Mouse (Mus musculus) liver, adult 2 months (tissue): ENCODE measurements around the gene Raet1d. TPM values are rescaled to one million over a fixed set of nuclear protein-coding genes. Genes with fewer than 3 reads are reported as not detected.
"Not testable (repeated sequence)": the region's sequence is repeated elsewhere in the genome, so short reads cannot be mapped to it uniquely, and the experiment has no call there.

Experiments used
- DNase-seq: peaks from one replicate; pipeline ENCODE4 v3.0.0-alpha.2; 2011; ENCODE audit warnings: low read depth, low spot score; ENCODE audit errors: extremely low read depth
- H3K27ac ChIP-seq: fragments of 200-500 bp; replicated peaks from 2 replicates; pipeline ENCODE4 v1.5.1; 2012; ENCODE audit warnings: low read depth, mild to moderate bottlenecking, control low read depth, inconsistent platforms, low read length; ENCODE audit not compliant: insufficient read depth
- H3K27me3 ChIP-seq: fragments of 200-500 bp; 2 replicates; pipeline ENCODE4 v1.6.1; 2012; ENCODE audit warnings: mild to moderate bottlenecking, moderate library complexity, low read length, inconsistent platforms; ENCODE audit not compliant: control insufficient read depth, insufficient read depth
- H3K36me3 ChIP-seq: fragments of 200-500 bp; 2 replicates; pipeline ENCODE4 v1.6.1; 2012; ENCODE audit warnings: low read length, inconsistent platforms; ENCODE audit not compliant: control insufficient read depth, insufficient read depth
- H3K4me1 ChIP-seq: fragments of 200-500 bp; 2 replicates; pipeline ENCODE4 v1.6.1; 2011; ENCODE audit warnings: low read length; ENCODE audit not compliant: control insufficient read depth, insufficient read depth
- H3K4me3 ChIP-seq: fragments of 200-500 bp; 2 replicates; pipeline ENCODE4 v1.5.1; 2011; ENCODE audit warnings: low read depth, mild to moderate bottlenecking, control low read depth, low read length, moderate library complexity; ENCODE audit not compliant: insufficient read depth
- H3K79me2 ChIP-seq: fragments of 200-500 bp; 2 replicates; pipeline ENCODE4 v1.6.1; 2012; ENCODE audit warnings: inconsistent platforms, mild to moderate bottlenecking, low read length, moderate library complexity; ENCODE audit not compliant: control insufficient read depth, insufficient read depth
- H3K9ac ChIP-seq: fragments of 200-500 bp; 2 replicates; pipeline ENCODE4 v1.6.1; 2012; ENCODE audit warnings: low read depth, mild to moderate bottlenecking, control low read depth, inconsistent platforms, low read length
- WGBS: fragments of 180-500 bp; shearing (Covaris S2); methylation state at CpG from one replicate; pipeline ENCODE4 v1.1.7; 2018; 5-methylcytosine and 5-hydroxymethylcytosine counted together
- polyA plus RNA-seq: library from polyadenylated mRNA; depleted of rRNA; stranded (reverse); fragments of >200 nt; gene quantifications from 2 replicates; pipeline ENCODE4 v1.2.3, GENCODE M21; 2012
- total RNA-seq: library from RNA; depleted of rRNA; stranded (reverse); fragments of >200 nt; gene quantifications from 2 replicates; pipeline ENCODE4 v1.2.3, GENCODE M21; 2014

Gene Raet1d
- total and polyA plus RNA-seq, 2 experiments = 9.1 to 18.3 TPM

DNA sequence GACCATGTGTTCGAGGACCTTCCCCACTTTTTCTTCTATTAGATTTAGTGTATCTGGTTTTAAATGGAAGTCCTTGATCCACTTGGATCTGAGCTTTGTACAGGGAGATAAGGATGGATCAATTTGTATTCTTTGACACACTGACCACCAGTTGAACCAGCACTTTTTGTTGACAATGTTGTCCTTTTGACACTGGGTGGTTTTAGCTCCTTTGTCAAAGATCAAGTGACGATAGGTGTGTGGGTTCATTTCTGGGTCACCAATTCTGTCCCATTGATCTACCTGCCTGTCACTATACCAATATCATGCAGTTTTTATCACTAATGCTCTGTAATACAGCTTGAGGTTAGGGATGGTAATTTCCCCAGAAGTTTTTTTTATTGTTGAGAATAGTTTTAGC lies 4.6 kb downstream of the Raet1d start:
- not testable (repeated sequence) for H3K4me3 ChIP-seq, H3K9ac ChIP-seq, H3K27me3 ChIP-seq, H3K27ac ChIP-seq, H3K4me1 ChIP-seq, H3K36me3 ChIP-seq, H3K79me2 ChIP-seq
- peak; percentile 89 for DNase-seq
- WGBS = 26% methylated on average over 2 of the region's 2 CpGs

DNA sequence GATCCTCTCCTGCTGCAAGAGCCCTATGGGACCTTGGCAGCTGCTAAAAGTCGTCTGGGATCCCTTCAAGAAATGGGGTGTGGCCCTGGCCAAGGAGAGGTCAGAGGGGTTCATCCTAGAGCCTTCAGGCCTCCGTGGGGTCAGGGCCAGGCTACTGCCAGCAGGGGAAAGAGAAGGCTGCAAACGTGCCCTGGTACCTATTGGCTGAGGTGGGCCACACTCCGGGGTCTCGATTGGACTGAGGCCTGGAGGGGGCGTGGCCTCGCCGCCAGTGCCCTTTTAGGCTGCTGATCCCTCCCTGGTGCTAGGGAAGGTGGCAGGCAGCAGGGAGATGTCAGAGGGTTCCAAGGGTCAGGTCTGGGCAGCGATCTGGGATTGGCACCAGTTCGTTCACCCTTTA lies 20.9 kb downstream of the Raet1d start:
- not testable (repeated sequence) for H3K36me3 ChIP-seq, H3K9ac ChIP-seq, DNase-seq, H3K79me2 ChIP-seq, H3K27ac ChIP-seq, H3K27me3 ChIP-seq, H3K4me1 ChIP-seq, H3K4me3 ChIP-seq
- 30% methylated on average over 9 of the region's 10 CpGs for WGBS

DNA sequence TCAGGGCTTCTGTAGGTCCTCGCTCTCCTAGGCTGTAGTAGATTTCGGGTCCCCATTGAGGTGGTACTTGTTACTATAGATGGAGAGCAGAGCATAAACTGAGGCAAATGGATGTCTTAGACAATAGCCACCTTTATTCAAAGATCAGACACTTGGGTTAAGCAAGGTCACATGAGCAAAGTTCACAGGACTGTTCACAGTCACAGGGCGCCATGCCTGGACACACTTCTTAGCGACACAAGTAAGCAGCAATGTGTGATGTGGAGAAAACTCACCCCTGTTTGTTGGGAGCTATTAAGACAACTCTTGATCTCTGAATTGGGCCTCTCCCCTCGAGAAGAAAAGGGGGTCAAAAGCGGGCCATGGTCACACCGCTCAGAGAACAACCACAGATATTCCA lies 29.8 kb downstream of the Raet1d start:
- not testable (repeated sequence) for H3K27me3 ChIP-seq, H3K36me3 ChIP-seq, H3K79me2 ChIP-seq, H3K4me3 ChIP-seq, H3K27ac ChIP-seq, H3K9ac ChIP-seq, H3K4me1 ChIP-seq, DNase-seq
- WGBS = 86% methylated on average over 7 of the region's 7 CpGs

DNA sequence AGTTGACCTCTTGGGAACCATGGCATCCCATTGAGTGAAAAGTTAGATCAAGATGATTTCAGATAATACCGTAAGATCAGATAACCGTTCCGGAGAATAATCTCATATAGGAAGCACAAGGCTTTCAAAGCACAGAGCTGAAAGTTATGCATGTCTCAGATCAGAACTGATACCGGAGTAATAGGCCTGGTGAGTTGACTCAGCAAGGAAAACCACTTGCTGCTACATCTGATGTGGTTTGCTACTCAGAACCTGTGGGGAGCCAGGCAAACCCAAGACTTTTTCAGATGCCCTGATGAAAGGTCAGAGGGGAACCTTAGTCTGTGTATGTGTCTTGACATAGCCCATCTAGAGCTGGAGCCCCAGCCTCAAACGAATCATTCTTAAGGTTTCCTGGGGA lies 31.3 kb downstream of the Raet1d start:
- H3K27ac ChIP-seq, H3K4me1 ChIP-seq, H3K79me2 ChIP-seq, H3K9ac ChIP-seq, DNase-seq, H3K4me3 ChIP-seq, H3K36me3 ChIP-seq, H3K27me3 ChIP-seq: not testable (repeated sequence)
- WGBS = 80% methylated on average over 4 of the region's 5 CpGs

DNA sequence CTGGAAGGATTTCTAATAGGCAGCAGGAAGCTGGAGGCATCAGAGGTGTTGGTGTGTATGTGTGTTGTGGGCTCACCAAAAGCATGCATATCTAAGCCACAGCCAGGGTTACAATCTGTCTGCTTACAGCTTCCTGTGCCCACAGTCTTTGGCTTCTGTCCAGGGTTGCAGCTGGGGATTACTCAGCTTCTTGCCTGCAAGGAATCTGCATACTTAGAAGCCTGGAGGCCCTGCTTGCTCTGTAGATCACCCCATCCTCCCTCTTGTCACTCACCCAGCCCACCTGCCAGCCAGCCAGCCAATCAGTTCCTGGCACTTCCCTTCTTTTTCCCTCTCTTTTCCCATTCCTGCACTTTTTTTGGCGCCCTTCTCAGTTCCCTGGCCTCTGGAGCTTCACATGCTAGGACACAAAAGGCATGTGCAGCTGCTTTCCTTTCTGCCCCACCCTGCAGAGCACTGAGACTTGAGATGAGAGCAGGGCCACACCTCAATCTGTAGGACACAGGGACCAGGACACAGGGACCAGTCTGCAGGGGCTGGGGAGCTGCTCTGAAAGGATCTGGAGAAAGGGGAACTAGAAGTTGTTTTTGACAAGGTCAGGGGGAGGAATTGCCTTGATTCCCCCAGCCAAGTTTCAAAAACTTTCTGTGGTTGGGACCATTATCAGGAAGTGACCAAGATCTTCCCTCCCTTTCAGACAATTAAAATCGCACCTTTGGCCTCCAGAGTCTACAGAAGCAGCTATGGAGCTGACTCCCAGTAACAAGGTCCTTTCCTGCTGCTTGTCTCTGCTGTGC lies 32.9 kb downstream of the Raet1d start:
- not testable (repeated sequence) for H3K36me3 ChIP-seq, H3K79me2 ChIP-seq, H3K4me1 ChIP-seq, H3K9ac ChIP-seq, H3K27me3 ChIP-seq, H3K4me3 ChIP-seq, H3K27ac ChIP-seq, DNase-seq
- no CpG with 5 or more reads among the region's 2 CpGs for WGBS

DNA sequence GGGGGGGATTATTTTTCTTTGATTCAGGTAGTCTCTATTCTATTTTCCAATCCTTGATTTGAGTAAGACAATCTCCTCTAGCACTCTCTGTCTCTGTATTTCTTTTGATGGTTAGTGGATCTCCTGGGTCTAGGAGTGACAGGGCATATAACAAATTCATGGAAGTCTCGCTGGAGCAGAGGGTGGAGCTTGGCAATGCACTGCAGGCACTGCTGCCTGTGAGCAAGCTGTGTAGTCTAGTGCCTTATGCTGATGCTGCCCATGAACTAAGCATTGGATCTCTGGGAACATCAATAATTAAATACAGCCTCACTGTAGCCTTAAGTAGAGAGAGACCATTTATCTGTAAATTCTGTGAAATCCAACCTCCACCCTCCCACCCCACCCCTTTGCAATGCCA lies 36.3 kb downstream of the Raet1d start:
- DNase-seq, H3K36me3 ChIP-seq, H3K4me1 ChIP-seq, H3K27ac ChIP-seq, H3K27me3 ChIP-seq, H3K79me2 ChIP-seq, H3K4me3 ChIP-seq, H3K9ac ChIP-seq: not testable (repeated sequence)
- 33% methylated on average over 1 of the region's 1 CpGs for WGBS
